Mouse (Mus musculus): ENCODE results near the gene Bmpr1a.

Bmpr1a gene

DNA sequence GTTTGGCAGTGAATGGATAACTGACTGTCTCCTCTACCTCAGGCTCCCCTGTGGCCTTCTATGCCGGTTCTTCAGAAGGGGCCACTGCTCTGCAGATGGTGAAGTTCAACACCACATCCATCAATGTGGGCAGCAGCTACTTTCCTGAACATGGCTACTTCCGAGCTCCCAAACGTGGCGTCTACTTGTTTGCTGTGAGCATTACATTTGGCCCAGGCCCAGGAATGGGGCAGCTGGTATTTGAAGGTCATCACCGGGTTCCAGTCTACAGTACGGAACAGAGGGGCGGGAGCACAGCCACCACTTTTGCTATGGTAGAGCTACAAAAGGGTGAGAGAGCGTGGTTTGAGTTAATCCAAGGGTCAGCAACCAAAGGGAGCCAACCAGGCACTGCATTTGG, 100.3 kb downstream of the Bmpr1a start:
- in situ Hi-C loops (cut with MboI; ENCODE audit: unreplicated experiment in 2 of 2), result loop anchor here (5.0 to 25.0 kb wide), 6 partner anchors 131 to 1091 kb away; no protein-coding TSS in a partner anchor

DNA sequence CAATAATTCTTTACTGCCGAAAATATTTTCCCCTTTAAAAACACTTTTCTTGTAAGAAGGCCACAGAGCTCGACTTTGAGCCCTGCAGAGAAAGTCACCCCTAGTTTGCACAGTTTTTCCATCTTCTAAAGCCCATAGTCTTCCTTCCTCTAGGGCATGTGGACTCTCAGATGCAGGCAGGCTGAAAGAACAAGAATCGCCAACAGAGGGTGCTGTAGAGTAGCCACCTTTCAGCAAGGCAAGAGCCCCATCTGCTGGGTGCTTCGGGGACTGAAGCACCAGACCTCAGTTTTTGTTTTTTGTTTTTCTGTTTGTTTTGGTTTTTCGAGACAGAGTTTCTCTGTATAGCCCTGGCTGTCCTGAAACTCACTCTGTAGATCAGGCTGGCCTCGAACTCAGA, 102.0 kb downstream of the Bmpr1a start:
- in situ Hi-C loops (cut with MboI; ENCODE audit: unreplicated experiment in 2 of 2), result loop anchor here (5.0 to 25.0 kb wide), 6 partner anchors 129 to 1089 kb away; no protein-coding TSS in a partner anchor

DNA sequence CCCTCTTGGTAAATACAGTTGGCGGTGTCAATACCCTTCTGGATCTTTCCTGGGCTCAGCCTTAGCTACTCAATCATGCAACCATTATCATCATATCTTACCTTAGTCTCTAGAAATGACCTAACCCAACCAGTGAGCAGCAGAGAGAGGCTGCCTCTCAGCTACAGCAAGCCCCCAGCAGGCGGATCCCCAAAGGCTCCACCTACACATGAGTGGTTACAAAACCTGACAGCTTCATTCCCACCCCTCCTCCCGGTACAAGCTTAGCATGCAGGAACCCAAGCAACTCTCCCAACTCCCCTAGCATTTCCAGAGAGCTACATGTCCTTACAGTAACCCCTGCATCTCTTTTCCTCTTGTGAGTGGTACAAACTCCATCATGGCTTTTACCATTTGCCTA, 103.1 kb downstream of the Bmpr1a start:
- in situ Hi-C loops (cut with MboI; ENCODE audit: unreplicated experiment in 2 of 2), result loop anchor here (5.0 to 25.0 kb wide), 6 partner anchors 128 to 1088 kb away; no protein-coding TSS in a partner anchor

DNA sequence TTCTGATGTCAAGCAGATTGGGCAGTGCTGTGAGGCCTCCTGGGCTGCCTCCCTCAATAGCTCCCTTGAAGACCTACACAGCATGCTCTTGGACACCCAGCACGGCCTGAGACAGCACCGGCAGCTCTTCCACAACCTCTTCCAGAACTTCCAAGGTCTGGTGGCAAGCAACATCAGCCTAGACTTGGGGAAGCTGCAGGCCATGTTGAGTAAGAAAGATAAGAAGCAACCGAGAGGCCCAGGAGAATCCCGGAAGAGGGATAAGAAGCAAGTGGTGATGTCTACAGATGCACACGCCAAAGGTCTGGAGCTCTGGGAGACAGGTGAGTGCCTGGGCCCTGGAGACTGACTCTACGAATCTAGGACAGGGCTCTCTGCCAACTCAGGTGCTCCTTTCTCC, 103.8 kb downstream of the Bmpr1a start:
- in situ Hi-C loops (cut with MboI; ENCODE audit: unreplicated experiment in 2 of 2), result loop anchor here (5.0 to 25.0 kb wide), 5 partner anchors 42 to 712 kb away; partner anchors contain the start of genes A630023A22Rik (in 1 of the 2), Fam25c (in 1 of the 2) and Rbp3 (in 1 of the 2)

DNA sequence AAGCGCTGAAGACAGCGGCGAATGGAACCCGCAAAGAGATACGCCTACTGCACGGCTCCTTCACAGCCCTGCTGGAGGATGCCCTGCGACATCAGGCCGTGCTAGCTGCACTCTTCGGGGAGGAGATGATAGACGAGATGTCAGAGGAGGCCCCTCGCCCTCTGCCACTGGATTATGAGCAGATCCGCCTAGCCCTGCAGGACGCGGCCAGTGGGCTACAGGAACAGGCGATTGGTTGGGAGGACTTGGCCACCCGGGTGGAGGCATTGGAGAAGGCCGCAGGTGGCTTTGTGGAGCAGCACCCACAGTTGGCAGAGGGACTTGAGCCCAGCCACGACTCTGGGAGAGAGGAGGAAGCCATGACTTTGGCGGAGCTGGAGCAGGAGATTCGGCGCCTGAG, 104.2 kb downstream of the Bmpr1a start:
- in situ Hi-C loops (cut with MboI; ENCODE audit: unreplicated experiment in 2 of 2), result loop anchor here (5.0 to 25.0 kb wide), 5 partner anchors 42 to 712 kb away; partner anchors contain the start of genes A630023A22Rik (in 1 of the 2), Fam25c (in 1 of the 2) and Rbp3 (in 1 of the 2)

DNA sequence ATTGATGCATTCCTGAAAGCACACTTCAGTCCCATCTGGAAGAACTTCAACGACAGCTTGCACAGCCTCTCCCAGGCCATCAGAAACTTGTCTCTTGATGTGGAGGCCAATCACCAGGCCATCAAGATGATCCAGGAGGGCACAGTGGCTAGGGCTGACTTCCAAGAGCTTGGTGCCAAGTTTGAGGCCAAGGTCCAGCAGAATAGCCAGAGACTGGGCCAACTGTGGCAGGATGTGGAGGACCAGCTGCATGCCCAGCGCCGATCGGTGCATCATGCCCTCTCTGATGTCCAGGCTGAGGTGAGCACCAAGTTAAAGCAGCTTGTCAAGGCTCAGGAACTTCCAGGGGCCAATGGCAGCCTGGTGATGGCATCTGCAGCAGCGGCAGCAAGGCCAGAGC, 105.3 kb downstream of the Bmpr1a start:
- in situ Hi-C loops (cut with MboI; ENCODE audit: unreplicated experiment in 2 of 2), result loop anchor here (5.0 to 25.0 kb wide), 5 partner anchors 41 to 711 kb away; partner anchors contain the start of genes A630023A22Rik (in 1 of the 2), Fam25c (in 1 of the 2) and Rbp3 (in 1 of the 2)

DNA sequence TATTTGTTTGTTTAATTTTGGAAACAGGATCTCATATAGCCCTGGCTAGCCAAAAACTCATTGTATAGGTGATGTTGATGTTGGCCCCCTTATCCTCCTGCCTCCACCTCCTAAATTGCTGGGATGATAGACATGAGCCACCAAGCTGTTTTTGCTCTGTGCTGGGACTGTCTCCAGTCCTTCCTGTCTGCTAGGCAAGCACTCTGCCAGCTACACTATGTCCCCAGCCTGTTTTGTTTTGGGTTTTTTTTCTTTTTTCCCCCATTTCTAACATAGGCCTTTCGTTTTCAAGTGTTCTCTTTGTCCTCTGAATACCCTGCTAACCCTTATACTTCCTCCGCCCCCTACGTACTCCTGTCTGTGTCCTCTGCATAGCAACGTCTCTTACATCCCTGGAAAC, 109.8 kb downstream of the Bmpr1a start:
- in situ Hi-C loops (cut with MboI; ENCODE audit: unreplicated experiment in 2 of 2), result loop anchor here (25.0 kb wide), 2 partner anchors 431 to 706 kb away; partner anchors contain the start of gene Rbp3 (in 1 of the 2)

DNA sequence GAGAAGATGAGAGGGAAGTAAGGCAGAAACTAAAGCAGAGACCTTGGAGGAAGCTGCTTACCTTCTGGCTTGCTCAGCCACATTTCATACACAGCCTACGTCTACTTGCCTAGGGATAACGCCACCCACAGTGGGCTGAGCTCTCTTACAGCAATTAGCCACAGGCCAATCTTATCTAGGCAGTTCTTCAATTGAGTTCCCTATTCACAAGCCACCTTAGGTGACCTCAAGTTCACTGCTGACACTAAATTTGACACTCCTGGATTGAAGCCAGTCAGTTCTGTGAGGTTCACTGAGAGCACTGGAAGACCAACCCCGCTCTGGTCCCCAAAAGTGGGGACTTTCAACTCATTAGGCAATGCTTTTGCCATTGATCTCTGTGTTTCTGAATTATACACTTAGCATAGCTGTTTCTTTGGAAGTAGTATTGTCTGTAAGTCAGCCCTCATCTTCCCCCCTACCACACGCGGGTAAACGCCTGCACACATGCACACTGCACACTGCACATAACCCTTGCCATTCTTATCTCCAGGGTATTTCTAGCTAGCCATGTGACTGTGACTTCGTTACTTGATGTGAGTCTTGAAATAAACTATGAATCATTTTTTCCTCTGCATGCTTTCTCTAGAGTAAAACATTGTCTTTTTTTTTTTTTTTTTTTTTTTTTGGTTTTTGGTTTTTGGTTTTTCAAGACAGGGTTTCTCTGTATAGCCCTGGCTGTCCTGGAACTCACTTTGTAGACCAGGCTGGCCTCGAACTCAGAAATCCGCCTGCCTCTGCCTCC, 120.0 kb downstream of the Bmpr1a start:
- in situ Hi-C loops (cut with MboI; ENCODE audit: unreplicated experiment in 2 of 2), result loop anchor here (25.0 kb wide), 2 partner anchors 421 to 696 kb away; partner anchors contain the start of gene Rbp3 (in 1 of the 2)

DNA sequence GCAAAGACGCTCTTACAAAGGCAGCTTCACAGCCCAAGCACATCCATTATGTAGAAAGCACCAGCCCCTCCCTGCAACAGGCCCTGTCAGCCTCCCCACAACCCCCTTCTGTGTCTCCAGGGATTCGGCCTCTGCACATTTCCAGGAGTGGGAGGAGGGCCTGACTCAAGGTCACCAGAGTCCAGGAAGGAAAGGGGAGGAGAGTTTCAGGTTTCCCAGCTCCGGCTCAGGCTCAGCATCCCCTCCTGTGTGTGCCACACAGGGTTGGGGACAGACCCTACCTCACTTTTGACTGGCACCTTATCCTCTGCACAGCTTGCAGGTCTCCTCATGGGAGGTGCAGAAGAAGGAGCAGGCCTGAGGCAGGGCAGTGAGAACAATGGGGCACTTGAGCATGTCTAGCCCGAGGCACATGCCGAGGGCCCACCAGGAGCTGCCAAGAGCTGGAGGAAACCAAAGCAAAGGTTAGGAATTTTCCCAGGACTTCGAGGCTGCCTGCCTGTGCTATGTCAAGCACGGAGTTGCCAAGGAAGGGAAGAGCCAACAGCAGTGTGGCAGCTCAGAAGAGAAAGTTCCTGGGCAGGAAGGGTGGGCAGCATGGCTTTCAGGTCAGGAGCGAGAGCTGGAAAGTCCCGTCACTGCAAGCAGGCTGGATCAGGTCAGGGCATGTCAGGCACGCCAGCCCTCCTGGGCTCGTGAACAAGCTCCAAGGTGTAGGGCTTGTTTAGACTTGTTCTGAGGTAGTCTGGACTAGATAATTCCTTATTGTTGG, 124.4 kb downstream of the Bmpr1a start:
- in situ Hi-C loops (cut with MboI; ENCODE audit: unreplicated experiment in 2 of 2), result loop anchor here (25.0 kb wide), 2 partner anchors 416 to 691 kb away; partner anchors contain the start of gene Rbp3 (in 1 of the 2)

DNA sequence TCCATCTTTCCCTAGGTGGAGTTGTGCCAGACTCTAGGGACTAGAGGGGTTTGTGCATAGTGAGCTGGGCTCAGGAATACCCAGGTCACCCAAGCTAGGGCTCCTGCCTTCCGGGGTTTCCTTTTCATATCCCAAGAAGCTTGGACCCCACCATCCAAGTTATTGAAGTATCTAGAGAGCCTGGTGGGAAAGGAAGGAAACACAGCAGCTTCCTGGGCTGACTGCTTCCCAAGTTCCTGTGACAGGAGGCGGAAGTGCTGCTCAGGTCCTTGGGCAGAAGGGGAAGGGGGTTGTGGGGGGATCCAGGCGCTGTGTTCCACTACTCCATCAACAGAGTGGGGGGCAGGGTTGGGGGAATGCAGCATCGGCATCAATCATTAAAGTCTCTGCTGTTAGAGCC, 126.0 kb downstream of the Bmpr1a start:
- in situ Hi-C loops (cut with MboI; ENCODE audit: unreplicated experiment in 2 of 2), result loop anchor here (25.0 kb wide), 2 partner anchors 415 to 690 kb away; partner anchors contain the start of gene Rbp3 (in 1 of the 2)

DNA sequence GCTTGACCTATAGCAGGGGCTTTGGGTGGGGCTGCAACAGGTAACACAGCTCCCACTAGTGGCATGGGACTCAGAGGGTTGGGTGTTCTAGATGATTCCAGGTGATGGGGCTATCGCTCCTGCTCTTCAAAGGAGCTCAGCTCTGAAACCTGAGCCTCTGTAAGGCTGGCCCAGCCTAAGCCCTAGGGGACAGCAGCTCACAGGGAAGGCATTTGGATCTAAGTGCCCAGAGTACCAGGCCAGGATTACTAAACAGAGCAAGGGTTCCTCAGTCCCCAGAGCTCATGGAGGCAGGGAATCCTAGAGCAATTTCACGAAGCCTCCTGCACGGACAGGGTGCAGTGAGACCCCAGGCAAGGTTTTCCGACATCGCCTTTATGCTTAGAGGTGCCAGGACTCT, 127.2 kb downstream of the Bmpr1a start:
- in situ Hi-C loops (cut with MboI; ENCODE audit: unreplicated experiment in 2 of 2), result loop anchor here (25.0 kb wide), 2 partner anchors 414 to 689 kb away; partner anchors contain the start of gene Rbp3 (in 1 of the 2)

DNA sequence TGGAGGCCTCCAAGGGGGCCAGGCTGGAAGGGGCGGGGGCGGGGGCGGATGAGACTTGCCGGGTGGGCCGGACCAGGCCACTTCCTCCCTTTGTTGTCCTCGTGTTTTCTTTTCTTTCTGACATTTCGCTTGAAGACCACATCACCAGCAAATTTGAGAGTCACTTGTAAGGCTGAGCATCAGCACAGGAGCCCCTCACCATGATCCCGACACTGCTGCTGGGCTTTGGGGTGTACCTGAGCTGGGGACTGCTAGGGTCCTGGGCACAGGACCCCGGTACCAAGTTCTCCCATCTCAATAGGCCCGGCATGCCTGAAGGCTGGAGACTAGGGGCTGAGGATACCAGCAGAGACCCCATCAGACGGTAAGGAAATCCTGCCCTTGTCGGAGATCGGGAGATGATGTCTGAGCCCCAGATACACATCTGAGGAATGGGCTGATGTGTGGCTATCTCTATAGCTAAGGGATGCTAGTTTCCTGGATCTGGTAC, 127.7 kb downstream of the Bmpr1a start, which contains the start of gene Mmrn2:
Mmrn2 (plus strand) TSS at position 51 of the 490 bp plus-strand sequence.
- in situ Hi-C loops (cut with MboI; ENCODE audit: unreplicated experiment in 2 of 2), result loop anchor here (25.0 kb wide), 2 partner anchors 413 to 688 kb away; partner anchors contain the start of gene Rbp3 (in 1 of the 2)

DNA sequence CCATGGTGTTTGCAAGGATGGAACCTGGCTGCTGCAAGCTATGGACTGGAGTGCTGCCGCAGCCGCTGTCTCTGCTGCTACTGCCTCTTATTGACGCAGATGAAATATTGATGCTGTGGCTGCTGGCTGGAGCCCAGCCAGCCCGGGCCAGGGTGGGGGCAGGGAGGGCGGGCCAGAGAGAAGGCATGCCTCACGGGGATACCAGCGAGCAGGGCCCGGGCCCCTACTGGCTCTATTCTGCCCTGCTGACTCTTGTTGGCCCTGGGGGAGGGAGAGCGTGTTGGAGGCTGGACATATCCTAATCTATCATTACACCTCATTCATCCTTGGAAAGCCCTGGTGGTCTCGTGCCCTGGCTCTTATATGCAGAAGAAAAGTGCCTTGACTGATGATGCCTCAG, 128.6 kb downstream of the Bmpr1a start, which contains the start of gene Sncg:
Sncg (minus strand) TSS at position 213 of the 400 bp plus-strand sequence.
- in situ Hi-C loops (cut with MboI; ENCODE audit: unreplicated experiment in 2 of 2), result no loop called here

DNA sequence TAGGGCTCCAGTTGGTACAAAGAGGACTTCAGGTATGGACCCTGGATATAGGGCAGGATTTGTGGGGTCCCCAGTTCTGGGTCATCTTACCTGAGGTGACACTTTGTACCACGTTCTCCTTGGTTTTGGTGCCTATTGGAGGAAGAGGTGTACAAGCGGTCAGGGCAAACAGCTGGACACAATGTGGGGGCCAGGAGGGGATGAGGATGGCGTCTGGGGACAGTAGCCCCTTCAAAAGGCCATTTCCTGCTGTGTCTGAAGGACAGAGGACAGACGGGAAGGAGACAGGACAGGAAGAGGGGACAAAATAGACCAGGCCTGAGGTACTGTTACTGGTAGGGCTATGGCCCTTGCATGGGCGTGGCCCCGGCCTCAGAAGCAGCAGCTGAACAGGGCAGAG, 129.6 kb downstream of the Bmpr1a start:
- in situ Hi-C loops (cut with MboI; ENCODE audit: unreplicated experiment in 2 of 2), result no loop called here

DNA sequence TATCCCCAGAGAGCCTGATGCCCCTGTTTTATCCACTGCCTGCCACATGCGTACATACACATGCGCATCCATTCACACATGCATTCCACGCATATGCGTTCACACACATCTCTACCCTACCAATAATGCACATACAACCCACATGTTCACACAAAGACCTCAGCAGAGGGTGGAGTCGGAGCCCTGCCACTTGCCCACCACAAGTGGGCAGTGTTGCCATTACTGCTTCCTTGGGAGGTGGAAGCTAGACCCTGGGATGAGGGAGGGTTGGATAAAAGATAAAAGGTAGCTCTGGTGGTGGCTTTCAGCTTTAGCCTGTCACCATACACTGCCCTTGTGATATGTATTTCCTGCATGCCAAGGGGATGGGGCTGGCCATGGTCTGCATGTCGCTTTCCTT, 130.5 kb downstream of the Bmpr1a start:
- in situ Hi-C loops (cut with MboI; ENCODE audit: unreplicated experiment in 2 of 2), result no loop called here

DNA sequence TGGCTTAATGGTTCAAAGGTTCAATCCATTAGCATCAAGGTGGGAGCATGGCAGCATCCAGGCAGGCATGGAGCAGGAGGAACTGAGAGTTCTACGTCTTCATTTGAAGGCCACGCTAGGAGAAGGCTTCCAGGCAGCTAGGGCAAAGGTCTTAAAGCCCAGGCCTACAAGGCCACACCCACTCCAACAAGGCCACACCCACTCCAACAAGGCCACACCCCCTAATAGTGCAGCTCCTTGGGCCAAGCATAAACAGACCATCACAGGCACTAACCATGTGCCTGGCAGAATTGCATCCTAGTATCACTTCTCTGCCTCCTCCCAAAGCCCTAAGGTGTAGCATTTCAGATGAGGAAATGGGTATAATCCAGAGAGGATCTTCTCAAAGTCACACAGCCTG, 131.4 kb downstream of the Bmpr1a start:
- in situ Hi-C loops (cut with MboI; ENCODE audit: unreplicated experiment in 2 of 2), result no loop called here

DNA sequence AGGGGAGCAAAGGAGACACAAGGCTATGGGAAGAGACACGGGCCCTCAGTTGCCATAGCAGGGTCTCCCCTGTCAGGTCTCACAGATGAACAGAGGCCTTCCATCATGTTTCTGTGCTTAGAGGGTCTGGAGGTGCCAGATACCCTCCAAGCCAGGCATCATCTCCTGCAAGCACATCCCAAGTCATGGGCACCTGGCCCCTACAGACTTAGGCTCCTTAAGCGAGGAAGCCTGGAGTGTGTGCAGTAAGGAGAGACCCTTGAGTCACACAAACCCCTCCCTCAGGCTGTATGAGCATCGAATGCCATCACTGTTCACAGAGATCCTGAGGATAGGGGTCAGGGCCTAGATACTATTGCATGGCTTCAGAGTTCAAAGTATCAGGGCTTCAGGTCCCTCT, 132.2 kb downstream of the Bmpr1a start:
- in situ Hi-C loops (cut with MboI; ENCODE audit: unreplicated experiment in 2 of 2), result no loop called here

DNA sequence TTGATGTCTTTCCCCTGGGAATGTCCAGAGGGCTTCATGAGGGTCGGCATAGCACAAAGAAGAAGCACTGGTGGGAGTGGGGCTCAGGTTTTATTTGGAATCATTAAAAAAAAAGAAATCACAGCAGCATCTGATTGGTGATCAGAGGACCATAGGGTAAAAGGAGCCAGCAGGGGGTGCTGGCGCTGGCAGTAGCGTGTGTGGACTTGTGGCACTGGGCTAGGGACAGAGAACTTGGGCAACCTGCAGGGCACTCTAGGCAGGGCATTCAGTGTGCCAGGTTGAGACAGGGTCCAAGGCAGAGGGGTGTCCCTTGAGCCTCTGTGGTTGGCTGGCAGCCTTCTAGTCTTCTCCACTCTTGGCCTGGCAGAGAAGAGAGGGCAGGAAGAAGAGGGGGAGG, 132.9 kb downstream of the Bmpr1a start:
- in situ Hi-C loops (cut with MboI; ENCODE audit: unreplicated experiment in 2 of 2), result no loop called here

DNA sequence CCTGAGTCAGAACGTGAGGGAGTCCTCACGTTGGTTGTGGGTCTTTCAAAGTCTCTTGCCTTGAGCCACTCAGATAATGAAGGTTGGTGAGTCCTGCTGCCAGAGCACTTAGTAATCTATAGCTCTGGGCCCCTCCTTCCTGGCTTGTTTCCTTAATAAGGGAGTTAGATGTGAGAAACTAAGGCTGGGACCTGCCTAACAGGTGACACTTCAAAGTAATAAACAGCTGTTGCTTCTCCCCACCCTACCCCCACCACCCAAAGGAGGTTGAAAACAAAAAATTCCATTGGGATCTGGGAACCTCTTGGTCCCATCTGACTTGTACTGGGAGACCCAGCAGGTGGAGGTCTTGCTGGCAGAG, 138.0 kb downstream of the Bmpr1a start:
- in situ Hi-C loops (cut with MboI; ENCODE audit: unreplicated experiment in 2 of 2), result no loop called here

Measured in v-Abl transformed pro-B cells (cell line).